Mouse (Mus musculus) kidney, embryonic 14.5 days (tissue): ENCODE results near the gene Exosc1. TPM values are rescaled to one million over a fixed set of nuclear protein-coding genes. Genes with fewer than 3 reads are reported as not detected.

Experiments
- ATAC-seq: fragments of 200-750 bp; cut with Nextera tagmentation; 2 replicates; pipeline ENCODE4 v1.8.0; 2017; ENCODE audit warnings: moderate number of reproducible peaks, mild to moderate bottlenecking, moderate TSS enrichment, moderate library complexity; ENCODE audit not compliant: low FRiP score, low TSS enrichment
- H3K27ac ChIP-seq: fragments of 300-500 bp; sonication (generic); 2 replicates; pipeline ENCODE4 v1.5.1; 2014; ENCODE audit warnings: low read depth, mild to moderate bottlenecking, low read length, moderate library complexity, mixed read lengths
- H3K27me3 ChIP-seq: fragments of 300-500 bp; sonication (generic); 2 replicates; pipeline ENCODE4 v1.6.1; 2014; ENCODE audit warnings: mild to moderate bottlenecking, low read length; ENCODE audit not compliant: control insufficient read depth, insufficient read depth
- H3K36me3 ChIP-seq: fragments of 300-500 bp; sonication (generic); 2 replicates; pipeline ENCODE4 v1.6.1; 2014; ENCODE audit warnings: low read length, mixed read lengths; ENCODE audit not compliant: control insufficient read depth, insufficient read depth
- H3K4me1 ChIP-seq: fragments of 300-500 bp; sonication (generic); 2 replicates; pipeline ENCODE4 v1.6.1; 2014; ENCODE audit warnings: low read length, mixed read lengths; ENCODE audit not compliant: control insufficient read depth, insufficient read depth
- H3K4me2 ChIP-seq: fragments of 300-500 bp; sonication (generic); replicated peaks from 2 replicates; pipeline ENCODE4 v1.6.1; 2014; ENCODE audit warnings: low read depth, mild to moderate bottlenecking, low read length
- H3K4me3 ChIP-seq: fragments of 300-500 bp; sonication (generic); 2 replicates; pipeline ENCODE4 v1.5.1; 2014; ENCODE audit warnings: mild to moderate bottlenecking, low read length
- H3K9ac ChIP-seq: fragments of 300-500 bp; sonication (generic); 2 replicates; pipeline ENCODE4 v1.6.1; 2014; ENCODE audit warnings: low read depth, mild to moderate bottlenecking, low read length, moderate library complexity
- H3K9me3 ChIP-seq: fragments of 300-500 bp; sonication (generic); 2 replicates; pipeline ENCODE4 v1.6.1; 2016; ENCODE audit warnings: low read length; ENCODE audit not compliant: control insufficient read depth
- WGBS: fragments of 180-500 bp; shearing (Covaris S2); extraction: QIAGEN DNeasy Blood & Tissue Kit; methylation state at CpG from one replicate; pipeline ENCODE4 v1.1.7; 2014; 5-methylcytosine and 5-hydroxymethylcytosine counted together
- polyA plus RNA-seq: library from polyadenylated mRNA; unstranded; fragments of >200 nt; fragmentation: Nextera tagmentation; extraction: Ambion mirVana; gene quantifications from 2 replicates; pipeline ENCODE4 v1.2.1, GENCODE M21; 2014

Exosc1 gene
- polyA plus RNA-seq, 1 experiment from 2014 or later = 90.8 TPM

GRCm38 (mm10) chr19:41896319-41896711 is 36.9 kb downstream of the Exosc1 start:
- Histone ChIP-seq H3K4me2 (peak overlapping the region; percentile 84), H3K4me3 (peak overlapping the region; percentile 70), H3K36me3 (no peaks in the 10 kb centered on the region), H3K9me3 (no peaks in the 10 kb centered on the region), H3K4me1 (peaks cover 15% of the 10 kb centered on the region; the same call in 1 of the 2 replicates), H3K27me3 (no peaks in the 10 kb centered on the region), H3K9ac (no peak overlapping the region; the same call in 1 of the 2 replicates), H3K27ac (no peak overlapping the region)
- ATAC-seq = no peak
- 19% methylated on average over 18 of the region's 18 CpGs for WGBS

GRCm38 (mm10) chr19:41895460-41896318 is 37.5 kb downstream of the Exosc1 start, which contains the start of gene Rrp12:
Rrp12 (minus strand) TSS chr19:41896173.
- H3K4me3 ChIP-seq = peak within 1 kb of the TSS; percentile 70
- H3K4me2 ChIP-seq = peak within 1 kb of the TSS; percentile 84
- H3K27me3 ChIP-seq = no peaks in the 10 kb centered on the region
- peaks cover 15% of the 10 kb centered on the region; the same call in 1 of the 2 replicates for H3K4me1 ChIP-seq
- H3K27ac ChIP-seq = no peak within 1 kb of the TSS
- 0 out of 2 replicates have a peak, but pooled peaks cover 2% of the 10 kb centered on the region for H3K36me3 ChIP-seq
- peak; percentile 91 for ATAC-seq
- H3K9me3 ChIP-seq = no peaks in the 10 kb centered on the region
- H3K9ac ChIP-seq = peak within 1 kb of the TSS; percentile 54; the same call in 1 of the 2 replicates
- under 1% methylated on average over 46 of the region's 46 CpGs for WGBS

- Histone ChIP-seq H3K27ac (no peak overlapping the region), H3K9me3 (no peaks in the 10 kb centered on the region), H3K27me3 (no peaks in the 10 kb centered on the region), H3K4me3 (peak overlapping the region; percentile 70), H3K4me1 (peaks cover 15% of the 10 kb centered on the region; the same call in 1 of the 2 replicates), H3K36me3 (peaks cover 7% of the 10 kb centered on the region), H3K4me2 (peak overlapping the region; percentile 84), H3K9ac (peak overlapping the region; percentile 54; the same call in 1 of the 2 replicates)
- WGBS = 50% methylated on average over 7 of the region's 7 CpGs
- no peak for ATAC-seq
Measured at GRCm38 (mm10) chr19:41894959-41895358, 38.3 kb downstream of the Exosc1 start.

GRCm38 (mm10) chr19:41888191-41888590 is 45.0 kb downstream of the Exosc1 start:
- H3K9ac ChIP-seq = no peak overlapping the region
- H3K4me2 ChIP-seq = no peak overlapping the region
- no peak overlapping the region for H3K27ac ChIP-seq
- H3K4me1 ChIP-seq = no peaks in the 10 kb centered on the region
- peaks cover 66% of the 10 kb centered on the region for H3K36me3 ChIP-seq
- no peaks in the 10 kb centered on the region for H3K9me3 ChIP-seq
- no peak overlapping the region for H3K4me3 ChIP-seq
- H3K27me3 ChIP-seq = no peaks in the 10 kb centered on the region
- ATAC-seq = no peak

- peaks cover 76% of the 10 kb centered on the region for H3K36me3 ChIP-seq
- no peak for ATAC-seq
- H3K4me1 ChIP-seq = no peaks in the 10 kb centered on the region
- H3K27ac ChIP-seq = no peak overlapping the region
- no peak overlapping the region for H3K4me3 ChIP-seq
- WGBS = 96% methylated on average over 9 of the region's 9 CpGs
- no peaks in the 10 kb centered on the region for H3K9me3 ChIP-seq
- H3K4me2 ChIP-seq = no peak overlapping the region
- H3K27me3 ChIP-seq = no peaks in the 10 kb centered on the region
- no peak overlapping the region for H3K9ac ChIP-seq
Measured at GRCm38 (mm10) chr19:41883882-41884281, 49.3 kb downstream of the Exosc1 start.

- H3K4me2 ChIP-seq = no peak overlapping the region
- ATAC-seq = no peak
Measured at GRCm38 (mm10) chr19:41881842-41882241, 51.4 kb downstream of the Exosc1 start.

GRCm38 (mm10) chr19:41874356-41874755 is 58.9 kb downstream of the Exosc1 start:
- Histone ChIP-seq H3K9ac (no peak overlapping the region), H3K27ac (no peak overlapping the region), H3K4me3 (no peak overlapping the region), H3K27me3 (no peaks in the 10 kb centered on the region), H3K36me3 (peaks cover 68% of the 10 kb centered on the region), H3K4me1 (no peaks in the 10 kb centered on the region), H3K9me3 (no peaks in the 10 kb centered on the region), H3K4me2 (no peak overlapping the region)
- WGBS = 93% methylated on average over 14 of the region's 14 CpGs
- ATAC-seq = no peak

More at GRCm38 (mm10) chr19:41881842-41882241, 51.4 kb downstream of the Exosc1 start:
- WGBS = 93% methylated on average over 4 of the region's 4 CpGs
- Histone ChIP-seq H3K27ac (no peak overlapping the region), H3K9me3 (no peaks in the 10 kb centered on the region), H3K27me3 (no peaks in the 10 kb centered on the region), H3K4me3 (no peak overlapping the region), H3K4me1 (no peaks in the 10 kb centered on the region), H3K36me3 (peaks cover 71% of the 10 kb centered on the region), H3K9ac (no peak overlapping the region)
